Mouse (Mus musculus): ENCODE data around the gene Sft2d1. TPM values are rescaled to one million over a fixed set of nuclear protein-coding genes. Genes with fewer than 3 reads are reported as not detected.
"Not testable (repeated sequence)": the region's sequence is repeated elsewhere in the genome, so short reads cannot be mapped to it uniquely, and the experiment has no call there.

Gene Sft2d1
- polyA plus RNA-seq, 3 experiments from 2014 or later, result 111 to 145 (median 111) TPM

DNA sequence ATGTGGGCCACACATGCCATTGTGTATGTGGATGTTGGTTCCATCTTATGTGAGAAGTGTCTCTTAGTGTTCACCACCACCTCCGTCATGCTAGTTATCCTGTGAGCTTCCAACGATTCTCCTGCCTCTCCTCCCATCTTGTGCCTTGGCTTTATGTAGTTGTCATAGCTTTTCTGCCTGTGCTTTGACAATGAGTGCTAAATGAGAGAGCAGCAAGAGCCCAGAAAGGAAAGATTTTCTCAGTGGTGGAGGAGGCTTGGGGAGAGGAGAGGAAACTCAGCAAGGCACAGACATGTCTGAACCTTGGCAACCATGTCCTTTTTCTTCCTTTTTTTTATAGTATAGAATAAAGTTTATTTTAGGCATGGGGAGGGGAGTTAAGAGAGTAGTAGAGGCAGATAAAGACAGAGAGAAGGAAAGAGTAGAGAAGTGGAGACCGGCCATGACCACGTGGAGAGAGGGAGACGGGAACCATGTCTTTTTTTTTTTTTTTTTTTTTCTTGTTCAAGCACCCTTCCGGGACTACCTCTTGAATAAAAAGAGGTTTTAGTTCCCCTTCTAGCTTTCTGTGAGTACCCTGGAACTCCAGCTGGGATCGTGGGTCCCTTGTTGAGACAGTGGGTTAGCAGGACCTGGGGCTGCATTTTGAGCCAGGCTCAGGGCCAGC is 8.0 kb upstream of the Sft2d1 start:
- ATAC-seq, result no peak

- no peak for ATAC-seq
These were observed 7.2 kb upstream of the Sft2d1 start for GRCm38 (mm10) chr17:8303671-8304070.

GRCm38 (mm10) chr17:8305801-8306200 is 5.1 kb upstream of the Sft2d1 start:
- ATAC-seq, result peak; percentile 47

- ATAC-seq, result no peak
These were observed 849 bp downstream of the Sft2d1 start for GRCm38 (mm10) chr17:8311751-8312150.

DNA sequence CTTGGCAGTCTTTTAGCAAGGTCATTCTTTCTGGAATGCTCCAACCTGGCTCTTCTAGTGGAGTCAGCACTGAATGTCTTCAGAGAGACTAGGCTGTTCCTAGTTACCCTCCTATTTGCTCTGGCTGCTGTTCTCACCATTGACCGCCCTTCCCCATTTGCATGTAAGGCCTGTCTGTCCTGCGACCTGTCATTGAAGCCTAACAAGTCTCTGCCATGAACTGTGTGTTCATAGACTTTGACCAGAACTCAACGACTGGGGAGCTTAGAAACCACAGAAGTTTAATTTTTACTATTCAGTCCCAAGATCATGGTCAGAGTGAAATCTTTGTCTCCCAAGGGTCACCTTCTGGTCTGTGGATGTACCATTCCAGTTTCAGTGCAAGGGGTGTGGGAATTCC is 3.1 kb downstream of the Sft2d1 start:
- no peak for ATAC-seq

- no peak for ATAC-seq
These were observed 5.3 kb downstream of the Sft2d1 start for GRCm38 (mm10) chr17:8316251-8316650.

- not testable (repeated sequence) for ATAC-seq
These were observed 16.0 kb downstream of the Sft2d1 start for GRCm38 (mm10) chr17:8326877-8327276.

DNA sequence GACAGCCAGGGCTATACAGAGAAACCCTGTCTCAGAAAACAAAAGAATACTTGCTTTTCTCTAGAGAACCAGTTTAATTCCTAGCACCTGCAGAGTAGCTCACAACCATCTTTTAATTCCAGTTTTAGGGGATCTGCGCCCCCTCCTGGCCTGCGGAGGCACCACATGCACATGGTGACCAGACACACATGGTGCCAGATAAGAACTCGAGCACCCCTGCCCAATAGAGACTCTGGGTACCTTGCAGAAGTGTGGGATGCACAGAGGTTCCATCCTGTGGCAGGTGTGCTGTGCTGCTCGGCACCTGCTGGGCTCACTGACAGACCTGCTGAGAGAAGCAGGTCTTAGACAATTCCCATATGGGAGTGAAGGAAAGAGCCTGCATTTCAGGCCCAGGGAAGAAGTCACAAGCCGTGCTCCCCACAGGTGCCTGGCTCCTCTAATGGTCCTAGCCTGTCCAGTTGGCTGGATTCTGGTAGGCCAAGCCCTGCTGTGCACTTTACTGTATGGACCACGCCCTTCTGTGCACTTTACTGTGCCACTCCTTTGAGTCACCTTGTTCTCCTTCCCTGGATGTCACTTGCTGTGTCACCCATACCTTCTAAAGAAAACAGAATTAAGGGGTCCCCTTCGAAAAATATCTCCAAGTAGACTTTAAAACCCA is 17.7 kb downstream of the Sft2d1 start:
- ATAC-seq, result no peak

- no peak for ATAC-seq
These were observed 19.7 kb downstream of the Sft2d1 start for GRCm38 (mm10) chr17:8330602-8331001.

DNA sequence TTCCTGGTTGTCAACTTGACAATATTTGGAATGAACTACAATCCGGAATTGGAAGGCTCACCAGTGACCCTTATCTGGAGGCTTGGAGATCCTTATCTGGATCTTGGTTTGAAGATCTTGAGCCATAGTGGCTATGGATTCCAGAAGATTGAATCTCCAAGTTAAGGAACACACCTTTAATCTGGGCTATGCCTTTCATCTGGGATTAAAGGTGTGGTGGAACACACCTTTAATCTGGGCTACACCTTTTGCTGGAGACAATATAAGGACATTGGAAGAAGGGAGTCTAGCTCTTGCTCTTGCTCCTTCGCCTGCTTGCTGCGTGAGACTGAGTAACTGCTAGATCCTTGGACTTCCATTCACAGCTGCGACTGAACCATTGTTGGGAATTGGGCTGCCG is 26.3 kb downstream of the Sft2d1 start, which contains the start of gene Prr18:
Gene Prr18, plus strand, starts transcription at position 301 of the 400 bp plus-strand sequence.
- not testable (repeated sequence) for ATAC-seq

GRCm38 (mm10) chr17:8339666-8340374 is 28.9 kb downstream of the Sft2d1 start:
- ATAC-seq, result no peak

- peak; percentile 4 for ATAC-seq
These were observed 29.8 kb downstream of the Sft2d1 start for GRCm38 (mm10) chr17:8340407-8341359.

GRCm38 (mm10) chr17:8341360-8341963 is 30.6 kb downstream of the Sft2d1 start:
- ATAC-seq, result peak; percentile 6

DNA sequence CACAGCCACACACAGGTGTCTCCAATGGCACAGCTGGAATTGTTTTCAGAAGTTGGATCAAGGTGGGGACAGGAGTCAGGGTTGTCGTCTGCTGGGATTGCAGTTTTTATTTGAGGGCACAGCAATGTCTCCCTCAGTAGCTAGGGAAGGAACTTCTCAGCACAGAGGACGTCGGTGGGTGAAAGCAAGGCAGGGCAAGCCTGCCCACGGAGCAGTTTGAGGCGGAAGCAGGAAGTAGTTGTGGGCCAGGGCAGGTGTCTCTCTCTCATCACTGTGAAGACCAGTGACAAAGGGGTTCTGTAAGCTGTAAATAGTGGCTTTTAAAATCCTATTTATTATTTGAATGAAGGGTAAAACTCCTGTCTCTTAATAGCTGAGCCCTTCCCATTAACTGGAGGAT is 31.8 kb downstream of the Sft2d1 start:
- ATAC-seq, result peak; percentile 83

DNA sequence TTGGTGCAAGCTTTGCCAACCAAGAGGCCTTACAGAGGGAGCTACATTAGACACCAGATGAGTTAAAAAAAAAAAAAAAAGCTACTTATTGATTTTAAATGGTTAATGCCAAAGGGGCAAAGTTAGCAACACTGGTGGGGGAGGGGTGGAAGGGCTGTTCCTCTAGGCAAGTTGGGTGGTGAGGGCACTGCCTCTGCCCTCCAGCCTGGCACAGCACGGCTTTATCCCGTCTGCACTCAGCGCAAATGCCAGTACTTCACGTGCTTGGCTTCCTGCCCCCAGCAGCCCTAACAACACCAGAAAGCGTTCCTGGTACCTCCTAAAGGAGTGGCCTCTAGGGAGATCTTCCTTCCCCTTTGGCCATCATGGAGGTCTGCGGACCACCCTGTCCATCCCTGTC is 32.5 kb downstream of the Sft2d1 start:
- ATAC-seq, result no peak

- no peak for ATAC-seq
These were observed 36.9 kb downstream of the Sft2d1 start for GRCm38 (mm10) chr17:8347765-8348285.

DNA sequence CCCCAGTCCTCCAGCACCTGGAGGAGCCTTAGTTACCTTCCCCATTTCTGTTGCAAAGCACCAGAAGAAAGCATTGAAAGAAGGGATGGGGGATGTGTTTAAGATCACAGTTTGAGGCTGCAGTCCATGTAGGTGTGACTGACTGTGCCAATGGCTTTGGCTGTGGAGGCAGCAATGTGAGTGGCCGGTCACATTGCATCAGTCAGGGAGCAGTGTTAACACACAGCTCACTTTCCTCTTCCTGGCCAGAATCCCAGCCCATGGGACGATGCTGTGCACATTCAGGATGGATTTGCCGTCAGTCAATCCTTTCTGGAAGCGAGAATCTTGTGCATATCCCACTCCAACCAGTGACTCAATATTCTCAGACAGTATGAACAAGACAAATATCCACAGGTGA is 38.0 kb downstream of the Sft2d1 start:
- ATAC-seq, result no peak

DNA sequence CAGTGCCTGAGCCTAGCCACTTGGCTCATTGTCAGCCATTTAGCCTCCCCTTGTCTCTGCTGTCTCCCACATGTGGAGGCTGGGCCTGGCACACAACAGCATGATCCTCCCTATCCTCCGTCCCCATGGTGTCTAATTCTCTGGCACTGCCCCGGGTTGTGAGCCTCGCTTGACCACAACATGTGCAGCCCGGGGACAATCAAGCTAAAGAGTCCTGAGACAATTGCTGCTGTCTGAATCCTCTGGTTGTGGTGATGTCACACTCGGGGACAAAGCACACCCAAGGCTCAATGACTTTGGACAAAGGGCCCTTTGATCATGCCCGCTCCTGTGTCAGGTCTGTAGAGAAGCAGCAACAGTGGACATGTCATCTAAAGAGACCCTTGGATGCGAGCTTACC is 40.2 kb downstream of the Sft2d1 start:
- no peak for ATAC-seq

DNA sequence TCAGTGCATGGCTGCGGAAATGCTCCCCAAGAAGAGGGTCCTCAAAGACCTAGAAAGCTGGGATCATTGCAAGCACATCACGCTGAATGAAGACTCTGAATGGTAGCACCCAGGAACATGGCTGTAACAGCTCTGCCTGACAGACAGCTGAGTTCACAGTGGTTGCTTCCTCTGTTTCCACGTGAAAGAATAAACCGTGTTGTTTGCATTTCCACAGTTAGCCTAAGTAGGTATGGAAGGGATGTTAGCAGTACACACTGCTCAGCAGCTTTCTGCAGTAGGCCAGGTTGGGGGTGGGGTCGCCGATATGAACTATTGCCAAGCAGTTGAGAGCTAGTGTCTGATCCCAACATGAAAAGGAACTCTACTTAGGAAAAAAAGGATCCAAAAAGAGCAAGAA is 44.8 kb downstream of the Sft2d1 start, which contains the start of gene T2:
Gene T2, plus strand, starts transcription at position 301 of the 400 bp plus-strand sequence.
- ATAC-seq, result no peak

DNA sequence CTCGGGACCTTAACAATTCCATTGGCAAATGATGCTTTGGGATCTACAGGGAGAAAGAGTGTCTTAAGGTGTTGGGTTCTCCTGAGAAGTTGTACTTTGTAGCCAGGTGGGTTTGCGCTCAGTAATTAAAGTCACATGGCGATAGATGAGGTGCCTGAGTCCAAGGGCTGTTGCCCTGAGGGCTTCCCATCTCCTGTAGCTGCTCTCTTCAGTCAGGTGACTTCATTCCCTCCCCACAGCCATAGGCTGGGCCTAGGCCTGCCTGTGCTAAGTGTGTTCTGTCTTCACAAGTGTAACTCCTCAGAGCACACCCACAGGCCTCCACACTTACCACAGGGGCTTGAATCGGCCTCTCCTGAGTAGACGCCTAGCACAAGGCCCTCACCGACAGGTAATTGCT is 46.6 kb downstream of the Sft2d1 start:
- ATAC-seq, result no peak

DNA sequence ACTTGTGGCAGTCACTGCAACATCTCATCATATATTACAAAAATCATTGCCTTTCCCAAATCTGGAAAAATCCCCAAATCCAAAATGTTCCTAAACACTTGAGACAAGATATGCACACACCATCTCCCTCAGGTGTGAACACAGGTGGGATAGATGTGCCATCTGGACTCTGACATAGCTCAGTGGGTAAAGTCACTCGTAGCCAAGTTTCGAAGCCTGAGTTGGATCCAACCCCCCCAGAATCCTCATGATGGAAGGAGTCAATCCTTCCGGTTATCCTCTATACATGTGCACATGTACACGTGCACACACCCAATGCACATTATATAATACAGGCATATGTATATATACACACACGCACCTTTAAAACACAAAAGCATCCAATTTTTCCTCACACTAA is 50.0 kb downstream of the Sft2d1 start:
- ATAC-seq, result no peak
